Mouse (Mus musculus): ENCODE data around the gene Fen1.

Fen1 gene

GRCm38 (mm10) chr19:10213796-10214471, 10.0 kb upstream of the Fen1 start:
- DNase-seq: no peak

GRCm38 (mm10) chr19:10210885-10211284, 6.9 kb upstream of the Fen1 start:
- DNase-seq: no peak

GRCm38 (mm10) chr19:10208851-10209250, 4.9 kb upstream of the Fen1 start:
- no peak for DNase-seq

- DNase-seq: peak; percentile 34
Measured at GRCm38 (mm10) chr19:10205051-10205450, 1.1 kb upstream of the Fen1 start.

- DNase-seq: peak; percentile 90
Measured at GRCm38 (mm10) chr19:10204616-10205001, 640 bp upstream of the Fen1 start.

- DNase-seq: no peak
Measured at GRCm38 (mm10) chr19:10203146-10203847, 672 bp downstream of the Fen1 start.

- DNase-seq: peak; percentile 87
Measured at GRCm38 (mm10) chr19:10198723-10199122, 5.2 kb downstream of the Fen1 start.

- no peak for DNase-seq
Measured at GRCm38 (mm10) chr19:10198286-10198685, 5.7 kb downstream of the Fen1 start.

- DNase-seq: no peak
Measured at GRCm38 (mm10) chr19:10197130-10197529, 6.8 kb downstream of the Fen1 start.

- no peak for DNase-seq
Measured at GRCm38 (mm10) chr19:10195252-10195651, 8.7 kb downstream of the Fen1 start.

- no peak for DNase-seq
Measured at GRCm38 (mm10) chr19:10194337-10194736, 9.6 kb downstream of the Fen1 start.

GRCm38 (mm10) chr19:10191326-10191725, 12.6 kb downstream of the Fen1 start:
- DNase-seq: peak; percentile 42

GRCm38 (mm10) chr19:10190796-10191195, 13.2 kb downstream of the Fen1 start:
- peak; percentile 90 for DNase-seq

- no peak for DNase-seq
Measured at GRCm38 (mm10) chr19:10189940-10190339, 14.0 kb downstream of the Fen1 start.

GRCm38 (mm10) chr19:10189022-10189421, 14.9 kb downstream of the Fen1 start:
- DNase-seq: no peak

GRCm38 (mm10) chr19:10188281-10188811, 15.6 kb downstream of the Fen1 start:
- DNase-seq: peak; percentile 32

GRCm38 (mm10) chr19:10186569-10186968, 17.4 kb downstream of the Fen1 start:
- no peak for DNase-seq

GRCm38 (mm10) chr19:10185876-10186275, 18.1 kb downstream of the Fen1 start:
- DNase-seq: no peak

GRCm38 (mm10) chr19:10184096-10184495, 19.9 kb downstream of the Fen1 start:
- peak; percentile 65 for DNase-seq

- DNase-seq: peak; percentile 80
Measured at GRCm38 (mm10) chr19:10183299-10183983, 20.5 kb downstream of the Fen1 start.

- peak; percentile 95 for DNase-seq
Measured at GRCm38 (mm10) chr19:10182670-10183298, 21.2 kb downstream of the Fen1 start, which contains the start of gene Fads1. TSS of gene Fads1 (plus strand) at chr19:10182888.

GRCm38 (mm10) chr19:10182142-10182541, 21.8 kb downstream of the Fen1 start:
- DNase-seq: no peak

GRCm38 (mm10) chr19:10181225-10181624, 22.7 kb downstream of the Fen1 start:
- no peak for DNase-seq

Measured in lung, postnatal 36 days (tissue).